Mouse (Mus musculus) MEL (cell line): ENCODE results near the gene Rprd2. TPM values are rescaled to one million over a fixed set of nuclear protein-coding genes. Genes with fewer than 3 reads are reported as not detected.

Experiments
- DNase-seq: peaks from one replicate; pipeline ENCODE4 v3.0.0; 2011; ENCODE audit warnings: low read depth, low spot score
- H3K27ac ChIP-seq: 2 replicates; pipeline ENCODE4 v1.5.1; 2012; ENCODE audit warnings: low read depth, mild to moderate bottlenecking, control low read depth, low read length, moderate library complexity; ENCODE audit not compliant: control insufficient read depth
- H3K27me3 ChIP-seq, 2 experiments: fragments of 150-350 bp in 1 of 2; sonication (generic) in 1 of 2; 2 replicates each; pipeline ENCODE4 v1.6.1; 2012; ENCODE audit warnings: low read length in 2 of 2, mild to moderate bottlenecking in 2 of 2, improper control_type of control experiment in 1 of 2, moderate library complexity in 1 of 2; ENCODE audit not compliant: insufficient read depth in 2 of 2, control insufficient read depth in 1 of 2
- H3K36me3 ChIP-seq, 2 experiments: 2 replicates each; pipeline ENCODE4 v1.6.1; 2012 to 2014; ENCODE audit warnings: low read length in 2 of 2, improper control_type of control experiment in 1 of 2, inconsistent platforms in 1 of 2, mild to moderate bottlenecking in 1 of 2; ENCODE audit not compliant: insufficient read depth in 2 of 2, control insufficient read depth in 1 of 2
- H3K4me1 ChIP-seq, 2 experiments: fragments of 150-350 bp in 1 of 2; sonication (generic) in 1 of 2; 2 replicates each; pipeline ENCODE4 v1.6.1; 2012; ENCODE audit warnings: low read length in 2 of 2, improper control_type of control experiment in 1 of 2, mild to moderate bottlenecking in 1 of 2; ENCODE audit not compliant: insufficient read depth in 2 of 2, control insufficient read depth in 1 of 2
- H3K4me3 ChIP-seq, 2 experiments: fragments of 150-350 bp in 1 of 2; sonication (generic) in 1 of 2; 2 replicates each; pipeline ENCODE4 v1.5.1; 2012; ENCODE audit warnings: low read depth in 2 of 2, low read length in 2 of 2, mild to moderate bottlenecking in 2 of 2, moderate library complexity in 2 of 2, control low read depth in 1 of 2, improper control_type of control experiment in 1 of 2; ENCODE audit not compliant: control insufficient read depth in 1 of 2, insufficient read depth in 1 of 2
- H3K79me2 ChIP-seq: 2 replicates; pipeline ENCODE4 v1.6.1; 2012; ENCODE audit warnings: mild to moderate bottlenecking, low read length, moderate library complexity; ENCODE audit not compliant: control insufficient read depth, poor library complexity, insufficient read depth
- H3K9ac ChIP-seq: 2 replicates; pipeline ENCODE4 v1.6.1; 2012; ENCODE audit warnings: low read depth, mild to moderate bottlenecking, control low read depth, low read length, moderate library complexity; ENCODE audit not compliant: control insufficient read depth, poor library complexity, severe bottlenecking
- H3K9me3 ChIP-seq: fragments of 150-350 bp; sonication (generic); replicated peaks from 2 replicates; pipeline ENCODE4 v1.6.1; 2012; ENCODE audit warnings: mild to moderate bottlenecking, low read length, improper control_type of control experiment, moderate library complexity; ENCODE audit not compliant: insufficient read depth
- CHD2 ChIP-seq: IDR thresholded peaks from 2 replicates; pipeline ENCODE4 v1.6.1; 2011; ENCODE audit warnings: low read length, improper control_type of control experiment
- CTCF ChIP-seq, 3 experiments: IDR thresholded peaks in 2 of 3; conservative IDR thresholded peaks in 1 of 3; 2 replicates each; pipeline ENCODE4 v1.5.1; 2011 to 2012; ENCODE audit warnings: low read length in 3 of 3, low read depth in 2 of 3, mild to moderate bottlenecking in 2 of 3, improper control_type of control experiment in 1 of 3, inconsistent platforms in 1 of 3, mixed read lengths in 1 of 3, moderate library complexity in 1 of 3; ENCODE audit not compliant: control insufficient read depth in 1 of 3, insufficient read depth in 1 of 3, poor library complexity in 1 of 3, severe bottlenecking in 1 of 3
- E2F4 ChIP-seq: IDR thresholded peaks from 2 replicates; pipeline ENCODE4 v1.6.1; 2011; ENCODE audit warnings: low read depth, low read length, improper control_type of control experiment, borderline replicate concordance
- EP300 ChIP-seq, 2 experiments: IDR thresholded peaks; 2 replicates each; pipeline ENCODE4 v1.6.1; 2011; ENCODE audit warnings: improper control_type of control experiment in 2 of 2, low read length in 2 of 2, low read depth in 1 of 2, mild to moderate bottlenecking in 1 of 2
- MAFK ChIP-seq: IDR thresholded peaks from 2 replicates; pipeline ENCODE4 v1.6.1; 2011; ENCODE audit warnings: low read depth, mild to moderate bottlenecking, low read length, improper control_type of control experiment, borderline replicate concordance
- MAX ChIP-seq: IDR thresholded peaks from 2 replicates; pipeline ENCODE4 v1.6.1; 2011; ENCODE audit warnings: low read length, improper control_type of control experiment
- MYC ChIP-seq: IDR thresholded peaks from 2 replicates; pipeline ENCODE4 v1.6.1; 2011; ENCODE audit warnings: low read depth, mild to moderate bottlenecking, low read length, improper control_type of control experiment, moderate library complexity
- NRF1 ChIP-seq: IDR thresholded peaks from 2 replicates; pipeline ENCODE4 v1.6.1; 2014; ENCODE audit warnings: low read depth, mild to moderate bottlenecking, inconsistent platforms, low read length, improper control_type of control experiment, moderate library complexity; ENCODE audit not compliant: poor library complexity, insufficient read depth, severe bottlenecking
- POLR2A ChIP-seq, 2 experiments: IDR thresholded peaks; 2 replicates each; pipeline ENCODE4 v1.6.1; 2011 to 2012; ENCODE audit warnings: low read length in 2 of 2, mild to moderate bottlenecking in 2 of 2, control low read depth in 1 of 2, improper control_type of control experiment in 1 of 2, low read depth in 1 of 2, moderate library complexity in 1 of 2; ENCODE audit not compliant: control insufficient read depth in 1 of 2, insufficient read depth in 1 of 2, poor library complexity in 1 of 2
- POLR2AphosphoS2 ChIP-seq: IDR thresholded peaks from 2 replicates; pipeline ENCODE4 v1.6.1; 2011; ENCODE audit warnings: low read length, improper control_type of control experiment
- RAD21 ChIP-seq: IDR thresholded peaks from 2 replicates; pipeline ENCODE4 v1.6.1; 2011; ENCODE audit warnings: mild to moderate bottlenecking, low read depth, low read length, improper control_type of control experiment
- UBTF ChIP-seq: IDR thresholded peaks from 2 replicates; pipeline ENCODE4 v1.6.1; 2012; ENCODE audit warnings: low read depth, mild to moderate bottlenecking, inconsistent platforms, low read length, improper control_type of control experiment, moderate library complexity, borderline replicate concordance; ENCODE audit not compliant: insufficient read depth
- ZKSCAN1 ChIP-seq: IDR thresholded peaks from 2 replicates; pipeline ENCODE4 v1.6.1; 2012; ENCODE audit warnings: low read depth, mild to moderate bottlenecking, inconsistent platforms, low read length, improper control_type of control experiment, moderate library complexity
- polyA plus RNA-seq, 2 experiments: library from polyadenylated mRNA; stranded (reverse) in 1 of 2; unstranded in 1 of 2; fragments of >175 nt in 1 of 2; fragments of >200 nt in 1 of 2; gene quantifications; 2 replicates each; pipeline versions ENCODE4 v1.2.1 to v1.2.4; 2012; ENCODE audit warnings: low replicate concordance in 2 of 2, low read depth in 1 of 2; ENCODE audit not compliant: insufficient read length in 2 of 2, insufficient read depth in 1 of 2, missing spikeins in 1 of 2
- total RNA-seq: library from RNA; depleted of rRNA; stranded (reverse); fragments of 300-350 nt; gene quantifications from 2 replicates; pipeline ENCODE4 v1.2.3, GENCODE M21; 2012; rRNA removed

The Rprd2 gene
- total and polyA plus RNA-seq, 3 experiments, result 16.3 to 42.0 (median 31.9) TPM

GRCm38 (mm10) chr3:95716075-95716474 is 102.6 kb downstream of the Rprd2 start:
- Histone ChIP-seq H3K4me3 (no peak overlapping the region), H3K36me3 (no peaks in the 10 kb centered on the region), H3K4me1 (no peaks in the 10 kb centered on the region), H3K9ac (no peak overlapping the region), H3K79me2 (no peaks in the 10 kb centered on the region), H3K27me3 (no peaks in the 10 kb centered on the region), H3K27ac (no peak overlapping the region), H3K9me3 (no peaks in the 10 kb centered on the region)
- no peak for DNase-seq
- TF ChIP-seq RAD21, result no peak
- TF ChIP-seq E2F4, result no peak
- TF ChIP-seq POLR2AphosphoS2, result no peak
- TF ChIP-seq MYC, result no peak
- no peak for TF ChIP-seq ZKSCAN1
- no peak for TF ChIP-seq EP300 (IDR thresholded peaks at IDR 0.05; ENCODE audit: low read depth in 1 of 2, low read length in 2 of 2)
- TF ChIP-seq NRF1, result no peak
- TF ChIP-seq CHD2, result no peak
- TF ChIP-seq MAX, result no peak
- TF ChIP-seq UBTF, result no peak
- TF ChIP-seq CTCF (IDR thresholded peaks at IDR 0.05 in 2 of 3, conservative IDR thresholded peaks at IDR 0.05 in 1 of 3; ENCODE audit: control insufficient read depth in 1 of 3, insufficient read depth in 1 of 3, low read depth in 2 of 3, low read length in 3 of 3, poor library complexity in 1 of 3, severe bottlenecking in 1 of 3), result no peak
- TF ChIP-seq POLR2A (IDR thresholded peaks at IDR 0.05; ENCODE audit: control insufficient read depth in 1 of 2, insufficient read depth in 1 of 2, low read depth in 1 of 2, low read length in 2 of 2, poor library complexity in 1 of 2), result no peak
- no peak for TF ChIP-seq MAFK

Other genes starting within 250 kb of the Rprd2 start
- gene Golph3l, start 229.9 kb downstream of the Rprd2 start, total RNA-seq, result 41.0 and 43.8 TPM in 2 replicates
- gene Golph3l, start 229.9 kb downstream of the Rprd2 start, polyA plus RNA-seq, result 10 to 100 TPM in 1 of 2 experiments, not detected in 1; 45.1 TPM
- gene Ensa, start 193.9 kb downstream of the Rprd2 start, total RNA-seq, result 68.5 and 85.2 TPM in 2 replicates
- gene Ensa, start 193.9 kb downstream of the Rprd2 start, polyA plus RNA-seq, result 10 to 100 TPM in 1 of 2 experiments, not detected in 1; 90.5 TPM
- 140 and 142 TPM in 2 replicates for gene Mcl1, start 160.1 kb downstream of the Rprd2 start, total RNA-seq
- gene Mcl1, start 160.1 kb downstream of the Rprd2 start, polyA plus RNA-seq, result 100 to 1,000 TPM; 156 to 211 TPM
- gene Adamtsl4, start 130.9 kb downstream of the Rprd2 start, total RNA-seq, result 0.03 and 0.27 TPM in 2 replicates
- under 1 TPM in 1 of 2 experiments, not detected in 1; 0.88 TPM for gene Adamtsl4, start 130.9 kb downstream of the Rprd2 start, polyA plus RNA-seq
- 0.39 and 1.0 TPM in 2 replicates for gene Ecm1, start 79.3 kb downstream of the Rprd2 start, total RNA-seq
- gene Ecm1, start 79.3 kb downstream of the Rprd2 start, polyA plus RNA-seq, result 1 to 10 TPM in 1 of 2 experiments, not detected in 1; 9.5 TPM
- 138 and 141 TPM in 2 replicates for gene Tars2, start 58.7 kb downstream of the Rprd2 start, total RNA-seq
- 100 to 1,000 TPM in 1 of 2 experiments, not detected in 1; 237 TPM for gene Tars2, start 58.7 kb downstream of the Rprd2 start, polyA plus RNA-seq
- gene Prpf3, start 37.0 kb upstream of the Rprd2 start, total RNA-seq, result 109 and 126 TPM in 2 replicates
- 100 to 1,000 TPM; 199 to 277 TPM for gene Prpf3, start 37.0 kb upstream of the Rprd2 start, polyA plus RNA-seq
- 524 and 586 TPM in 2 replicates for gene Mrps21, start 52.7 kb upstream of the Rprd2 start, total RNA-seq
- 100 to 1,000 TPM in 1 of 2 experiments, not detected in 1; 469 TPM for gene Mrps21, start 52.7 kb upstream of the Rprd2 start, polyA plus RNA-seq
- gene Ciart, start 63.4 kb upstream of the Rprd2 start, total RNA-seq, result 4.9 and 18.5 TPM in 2 replicates
- 10 to 100 TPM in 1 of 2 experiments, not detected in 1; 23.8 TPM for gene Ciart, start 63.4 kb upstream of the Rprd2 start, polyA plus RNA-seq
- gene BC028528, start 73.1 kb upstream of the Rprd2 start, total RNA-seq, result 7.4 and 12.2 TPM in 2 replicates
- gene BC028528, start 73.1 kb upstream of the Rprd2 start, polyA plus RNA-seq, result 10 to 100 TPM in 1 of 2 experiments, not detected in 1; 13.6 TPM
- gene Aph1a, start 75.1 kb upstream of the Rprd2 start, total RNA-seq, result 110 and 127 TPM in 2 replicates
- 100 to 1,000 TPM in 1 of 2 experiments, not detected in 1; 170 TPM for gene Aph1a, start 75.1 kb upstream of the Rprd2 start, polyA plus RNA-seq
- 0.15 TPM in 1 of 2 replicates, not detected in the other for gene Car14, start 85.8 kb upstream of the Rprd2 start, total RNA-seq
- gene Car14, start 85.8 kb upstream of the Rprd2 start, polyA plus RNA-seq, result under 1 TPM in 1 of 2 experiments, not detected in 1; 0.38 TPM
- 159 and 197 TPM in 2 replicates for gene Anp32e, start 110.4 kb upstream of the Rprd2 start, total RNA-seq
- gene Anp32e, start 110.4 kb upstream of the Rprd2 start, polyA plus RNA-seq, result 100 to 1,000 TPM; 412 to 748 TPM
- gene Plekho1, start 177.1 kb upstream of the Rprd2 start, total RNA-seq, result 4.2 and 6.4 TPM in 2 replicates
- 10 to 100 TPM in 1 of 2 experiments, not detected in 1; 19.2 TPM for gene Plekho1, start 177.1 kb upstream of the Rprd2 start, polyA plus RNA-seq
- 24.4 and 28.9 TPM in 2 replicates for gene Vps45, start 239.6 kb upstream of the Rprd2 start, total RNA-seq
- 10 to 100 TPM; 20.6 to 92.0 TPM for gene Vps45, start 239.6 kb upstream of the Rprd2 start, polyA plus RNA-seq